Mouse (Mus musculus) midbrain, embryonic 14.5 days (tissue): ENCODE measurements around the gene Lama5. TPM values are rescaled to one million over a fixed set of nuclear protein-coding genes. Genes with fewer than 3 reads are reported as not detected.

Source experiments
- ATAC-seq: fragments of 200-750 bp; cut with Nextera tagmentation; 2 replicates; pipeline ENCODE4 v1.8.0; 2017; ENCODE audit warnings: moderate number of reproducible peaks, moderate library complexity; ENCODE audit not compliant: low FRiP score, low TSS enrichment
- DNase-seq: peaks from one replicate; pipeline ENCODE4 v3.0.0-alpha.2; 2015
- H3K27ac ChIP-seq: fragments of 300-500 bp; sonication (generic); replicated peaks from 2 replicates; pipeline ENCODE4 v1.5.1; 2014; ENCODE audit warnings: mild to moderate bottlenecking, low read depth, low read length, moderate library complexity
- H3K27me3 ChIP-seq: fragments of 300-500 bp; sonication (generic); 2 replicates; pipeline ENCODE4 v1.6.1; 2014; ENCODE audit warnings: low read length, control low read depth, mixed read lengths; ENCODE audit not compliant: control insufficient read depth, insufficient read depth
- H3K36me3 ChIP-seq: fragments of 300-500 bp; sonication (generic); 2 replicates; pipeline ENCODE4 v1.6.1; 2014; ENCODE audit warnings: low read length, control low read depth; ENCODE audit not compliant: control insufficient read depth, insufficient read depth
- H3K4me1 ChIP-seq: fragments of 300-500 bp; sonication (generic); 2 replicates; pipeline ENCODE4 v1.6.1; 2014; ENCODE audit warnings: mild to moderate bottlenecking, antibody characterized with exemption, low read length, control low read depth; ENCODE audit not compliant: control insufficient read depth, insufficient read depth
- H3K4me2 ChIP-seq: fragments of 300-500 bp; sonication (generic); 2 replicates; pipeline ENCODE4 v1.6.1; 2014; ENCODE audit warnings: mild to moderate bottlenecking, low read length, moderate library complexity
- H3K4me3 ChIP-seq: fragments of 300-500 bp; sonication (generic); replicated peaks from 2 replicates; pipeline ENCODE4 v1.5.1; 2014; ENCODE audit warnings: low read depth, low read length
- H3K9ac ChIP-seq: fragments of 300-500 bp; sonication (generic); replicated peaks from 2 replicates; pipeline ENCODE4 v1.6.1; 2014; ENCODE audit warnings: mild to moderate bottlenecking, low read length, moderate library complexity
- H3K9me3 ChIP-seq: fragments of 300-500 bp; sonication (generic); 2 replicates; pipeline ENCODE4 v1.6.1; 2016; ENCODE audit warnings: low read length, control low read depth, mixed read lengths; ENCODE audit not compliant: control insufficient read depth
- WGBS: fragments of 180-500 bp; shearing (Covaris S2); extraction: QIAGEN DNeasy Blood & Tissue Kit; methylation state at CpG from one replicate; pipeline ENCODE4 v1.1.7; 2014; 5-methylcytosine and 5-hydroxymethylcytosine counted together
- polyA plus RNA-seq: library from polyadenylated mRNA; unstranded; fragments of >200 nt; fragmentation: Nextera tagmentation; extraction: Ambion mirVana; gene quantifications from 2 replicates; pipeline ENCODE4 v1.2.1, GENCODE M21; 2014

Gene Lama5
- polyA plus RNA-seq, 1 experiment from 2014 or later, result 1.8 TPM

DNA sequence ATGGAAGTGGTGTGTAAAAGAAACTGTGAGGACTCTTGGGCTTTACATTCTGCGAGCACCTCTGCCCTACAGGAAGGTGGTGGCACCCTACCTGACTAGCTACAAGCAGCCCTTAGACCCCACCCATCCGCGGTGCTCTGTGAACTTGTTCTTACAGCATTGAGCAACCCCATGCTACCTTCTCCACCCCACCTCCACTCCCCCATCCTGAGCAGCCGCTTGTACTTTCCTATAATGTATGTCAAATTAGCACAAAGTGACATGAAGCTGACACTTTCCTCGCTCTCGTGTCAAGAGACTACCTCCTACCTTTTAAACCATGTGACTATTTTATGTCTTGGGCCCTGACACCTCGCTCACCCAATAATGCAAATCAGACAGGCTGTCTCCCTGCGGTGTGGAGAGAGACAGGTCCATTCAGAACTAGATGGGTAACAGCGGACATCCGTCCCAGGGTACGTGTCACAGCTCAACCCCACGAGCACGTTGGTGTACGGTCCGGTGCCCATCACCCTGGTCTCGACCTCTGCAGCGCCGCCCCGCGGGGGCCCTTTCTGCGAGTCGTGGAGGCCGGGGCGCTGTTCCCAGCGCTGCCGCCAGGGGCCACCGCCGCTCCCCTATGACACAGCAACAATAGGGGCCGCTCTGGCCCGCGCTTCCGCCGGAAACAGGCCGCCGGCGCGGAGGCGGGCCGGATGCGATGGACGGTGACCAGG is 54.7 kb downstream of the Lama5 start, which contains the start of gene Adrm1:
TSS of gene Adrm1 (plus strand) at position 680 of the 716 bp plus-strand sequence.
- DNase-seq, result peak; percentile 98
- Histone ChIP-seq H3K27ac (peak within 1 kb of the TSS; percentile 94), H3K4me2 (peak within 1 kb of the TSS; percentile 79), H3K36me3 (peaks cover 31% of the 10 kb centered on the region), H3K4me3 (peak within 1 kb of the TSS; percentile 94), H3K4me1 (peaks cover 14% of the 10 kb centered on the region), H3K9me3 (no peaks in the 10 kb centered on the region), H3K9ac (peak within 1 kb of the TSS; percentile 96), H3K27me3 (no peaks in the 10 kb centered on the region)
- 5% methylated on average over 41 of the region's 41 CpGs for WGBS
- peak; percentile 98 for ATAC-seq

DNA sequence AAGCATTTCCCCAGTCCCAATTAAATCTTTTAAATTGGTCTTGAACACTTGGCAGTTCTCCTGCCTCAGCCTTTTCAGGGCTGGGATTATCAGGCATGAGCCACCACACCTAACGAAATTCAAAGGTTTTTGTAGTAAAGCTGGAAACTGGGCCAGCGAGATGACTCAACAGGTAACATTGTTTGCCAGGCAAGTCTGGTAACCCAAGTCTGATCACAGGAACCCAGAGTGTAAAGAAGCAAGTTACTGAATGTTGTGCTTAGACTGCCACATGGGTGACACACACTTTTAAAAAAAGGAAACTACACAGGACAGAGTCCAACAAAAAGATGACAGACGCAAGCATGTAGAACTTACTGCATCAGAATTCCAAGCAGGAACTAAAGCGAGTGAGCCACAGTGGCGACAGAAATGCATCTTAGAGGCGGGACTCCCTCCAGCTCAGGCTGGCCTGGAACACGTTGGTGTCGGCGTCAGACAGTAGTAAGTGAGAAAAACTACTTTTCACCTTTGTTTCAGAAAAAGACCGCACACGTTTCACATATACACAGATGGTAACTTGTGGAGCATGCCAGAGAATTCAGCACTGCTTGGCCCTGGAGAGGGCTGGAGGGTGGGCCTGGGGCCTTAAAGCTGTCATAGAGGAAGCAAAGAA is 55.4 kb downstream of the Lama5 start:
- Histone ChIP-seq H3K4me2 (no peak overlapping the region), H3K4me3 (no peak overlapping the region), H3K9me3 (no peaks in the 10 kb centered on the region), H3K4me1 (peaks cover 14% of the 10 kb centered on the region), H3K9ac (no peak overlapping the region), H3K27me3 (no peaks in the 10 kb centered on the region), H3K27ac (no peak overlapping the region), H3K36me3 (peaks cover 24% of the 10 kb centered on the region)
- ATAC-seq, result no peak
- DNase-seq, result no peak
- 91% methylated on average over 11 of the region's 11 CpGs for WGBS

DNA sequence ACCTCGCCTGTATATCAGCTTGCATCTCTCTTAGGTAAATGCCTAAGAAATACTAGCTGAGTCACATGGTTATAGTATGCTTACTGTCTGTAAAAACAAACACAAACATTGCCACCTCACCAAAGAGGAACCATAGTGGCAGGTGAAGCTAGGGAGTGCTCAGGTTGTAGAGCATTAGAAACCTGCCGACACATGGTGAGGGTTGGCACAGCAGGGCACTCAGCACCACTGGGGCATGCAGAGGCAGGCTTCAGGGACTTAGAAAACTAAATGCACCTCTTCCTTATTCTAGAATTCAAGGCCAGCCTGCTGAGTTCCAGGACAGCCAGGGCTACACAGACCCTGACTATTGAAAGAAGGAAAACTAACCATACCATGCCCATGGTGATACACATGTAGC is 58.8 kb downstream of the Lama5 start:
- H3K27me3 ChIP-seq, result no peaks in the 10 kb centered on the region
- H3K4me1 ChIP-seq, result no peaks in the 10 kb centered on the region
- no peak overlapping the region for H3K4me2 ChIP-seq
- H3K4me3 ChIP-seq, result no peak overlapping the region
- H3K27ac ChIP-seq, result no peak overlapping the region
- ATAC-seq, result no peak
- H3K9ac ChIP-seq, result no peak overlapping the region
- WGBS, result 81% methylated on average over 2 of the region's 2 CpGs
- no peaks in the 10 kb centered on the region for H3K9me3 ChIP-seq
- H3K36me3 ChIP-seq, result peaks cover 23% of the 10 kb centered on the region
- DNase-seq, result no peak

DNA sequence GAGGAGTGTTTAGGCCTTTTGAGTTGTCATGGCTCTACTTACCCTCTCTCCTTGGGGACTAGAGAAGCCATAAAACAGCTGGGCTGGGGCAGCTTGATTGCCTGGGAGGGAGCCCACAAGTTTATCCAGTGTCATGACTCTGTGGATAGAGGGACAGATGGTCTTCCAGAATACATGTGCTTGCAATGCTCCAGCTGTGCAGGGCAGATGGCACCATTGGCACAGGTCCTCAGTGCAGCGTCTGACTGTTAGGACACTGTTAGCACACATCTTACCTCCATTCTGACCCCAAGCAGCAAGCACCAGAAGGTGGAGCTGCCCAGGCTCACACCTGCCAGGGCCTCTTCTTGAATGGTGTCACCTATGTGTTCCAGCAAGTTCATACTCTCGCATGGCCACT is 59.8 kb downstream of the Lama5 start:
- no peak for ATAC-seq
- no peaks in the 10 kb centered on the region for H3K9me3 ChIP-seq
- no peak overlapping the region for H3K27ac ChIP-seq
- H3K27me3 ChIP-seq, result no peaks in the 10 kb centered on the region
- H3K9ac ChIP-seq, result no peak overlapping the region
- 74% methylated on average over 2 of the region's 2 CpGs for WGBS
- H3K4me2 ChIP-seq, result no peak overlapping the region
- no peak for DNase-seq
- no peak overlapping the region for H3K4me3 ChIP-seq
- no peaks in the 10 kb centered on the region for H3K4me1 ChIP-seq
- H3K36me3 ChIP-seq, result peaks cover 33% of the 10 kb centered on the region

- WGBS, result 94% methylated on average over 3 of the region's 3 CpGs
- no peak overlapping the region for H3K27ac ChIP-seq
- peaks cover 89% of the 10 kb centered on the region for H3K36me3 ChIP-seq
- ATAC-seq, result no peak
- H3K9me3 ChIP-seq, result no peaks in the 10 kb centered on the region
- no peaks in the 10 kb centered on the region for H3K27me3 ChIP-seq
- no peak for DNase-seq
- H3K4me2 ChIP-seq, result no peak overlapping the region
- H3K4me1 ChIP-seq, result no peaks in the 10 kb centered on the region
- H3K4me3 ChIP-seq, result no peak overlapping the region
- no peak overlapping the region for H3K9ac ChIP-seq
Measured at GRCm38 (mm10) chr2:180158627-180159026, 67.0 kb downstream of the Lama5 start.

DNA sequence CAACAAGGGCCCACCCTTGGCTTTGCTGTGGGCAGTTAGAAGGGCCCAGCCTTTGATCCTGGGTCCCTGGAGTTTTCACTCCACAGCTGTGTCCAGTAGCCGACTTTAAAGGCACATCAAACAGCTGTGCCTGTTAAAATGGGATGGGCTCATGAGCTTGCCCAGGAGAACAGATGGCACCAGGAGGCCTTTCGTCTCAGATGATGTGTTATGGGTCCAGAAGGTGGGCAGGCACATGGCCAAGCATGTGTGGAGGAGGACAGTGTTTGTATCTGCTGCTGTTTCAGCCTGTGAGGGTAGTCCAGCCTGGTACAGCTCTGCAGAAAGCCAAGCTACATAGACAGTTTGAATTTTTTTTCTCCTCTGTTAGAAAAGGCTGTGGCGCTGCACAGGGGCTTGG is 70.9 kb downstream of the Lama5 start:
- no peak overlapping the region for H3K4me3 ChIP-seq
- no peaks in the 10 kb centered on the region for H3K4me1 ChIP-seq
- no peaks in the 10 kb centered on the region for H3K27me3 ChIP-seq
- no peak overlapping the region for H3K9ac ChIP-seq
- no peak overlapping the region for H3K27ac ChIP-seq
- peaks cover 86% of the 10 kb centered on the region for H3K36me3 ChIP-seq
- ATAC-seq (no peak), DNase-seq (no peak)
- H3K9me3 ChIP-seq, result no peaks in the 10 kb centered on the region
- H3K4me2 ChIP-seq, result no peak overlapping the region
- WGBS, result 70% methylated on average over 3 of the region's 3 CpGs

DNA sequence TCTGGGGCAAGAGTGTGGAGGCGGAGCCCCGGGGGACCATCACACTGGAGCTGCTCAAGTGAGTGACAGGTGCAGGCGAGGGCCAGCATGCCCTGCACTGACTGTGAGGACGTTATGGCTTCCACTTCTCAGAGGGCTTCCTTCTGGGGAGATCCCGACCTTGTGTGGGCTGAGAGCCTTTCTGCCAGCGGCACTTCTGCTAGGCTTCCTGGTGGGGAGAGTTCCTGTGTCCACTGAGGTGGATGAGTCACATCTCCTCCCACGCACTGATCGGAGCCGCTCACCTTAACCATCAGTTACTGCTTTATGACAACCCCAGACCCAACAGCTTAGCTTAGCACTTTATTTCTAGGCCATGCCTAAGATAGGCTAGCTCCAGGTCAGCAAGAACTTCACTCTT is 77.1 kb downstream of the Lama5 start:
- H3K4me1 ChIP-seq, result no peaks in the 10 kb centered on the region
- peaks cover 92% of the 10 kb centered on the region for H3K36me3 ChIP-seq
- H3K9ac ChIP-seq, result no peak overlapping the region
- no peak overlapping the region for H3K27ac ChIP-seq
- H3K4me3 ChIP-seq, result no peak overlapping the region
- H3K27me3 ChIP-seq, result no peaks in the 10 kb centered on the region
- no peak for DNase-seq
- no peak for ATAC-seq
- H3K4me2 ChIP-seq, result no peak overlapping the region
- H3K9me3 ChIP-seq, result no peaks in the 10 kb centered on the region
- 89% methylated on average over 9 of the region's 9 CpGs for WGBS

- Histone ChIP-seq H3K4me2 (no peak overlapping the region), H3K27ac (no peak overlapping the region), H3K4me1 (no peaks in the 10 kb centered on the region), H3K9ac (no peak overlapping the region), H3K9me3 (no peaks in the 10 kb centered on the region), H3K27me3 (no peaks in the 10 kb centered on the region), H3K4me3 (no peak overlapping the region), H3K36me3 (peaks cover 87% of the 10 kb centered on the region)
- WGBS, result 87% methylated on average over 6 of the region's 6 CpGs
- DNase-seq (no peak), ATAC-seq (no peak)
Measured at GRCm38 (mm10) chr2:180147379-180147778, 78.3 kb downstream of the Lama5 start.

- no peak overlapping the region for H3K4me3 ChIP-seq
- no peak overlapping the region for H3K27ac ChIP-seq
- no peak overlapping the region for H3K9ac ChIP-seq
- ATAC-seq (no peak), DNase-seq (no peak)
- no peaks in the 10 kb centered on the region for H3K9me3 ChIP-seq
- H3K4me2 ChIP-seq, result no peak overlapping the region
- WGBS, result 87% methylated on average over 2 of the region's 2 CpGs
- H3K27me3 ChIP-seq, result no peaks in the 10 kb centered on the region
- peaks cover 88% of the 10 kb centered on the region for H3K36me3 ChIP-seq
- no peaks in the 10 kb centered on the region for H3K4me1 ChIP-seq
Measured at GRCm38 (mm10) chr2:180146091-180146490, 79.6 kb downstream of the Lama5 start.
